Mouse (Mus musculus) CH12.LX (cell line): ENCODE measurements around the gene Btbd9. TPM values are rescaled to one million over a fixed set of nuclear protein-coding genes. Genes with fewer than 3 reads are reported as not detected.

Source experiments
- DNase-seq: peaks from one replicate; pipeline ENCODE4 v3.0.0-alpha.2; 2013; ENCODE audit errors: extremely low read depth
- H3K27ac ChIP-seq: 2 replicates; pipeline ENCODE4 v1.5.1; 2012; ENCODE audit warnings: low read depth, mild to moderate bottlenecking, control low read depth, moderate library complexity; ENCODE audit not compliant: insufficient read depth
- H3K27me3 ChIP-seq: replicated peaks from 2 replicates; pipeline ENCODE3; 2012; ENCODE audit warnings: inconsistent platforms
- H3K36me3 ChIP-seq, 2 experiments: replicated peaks in 1 of 2; 2 replicates each; pipeline versions ENCODE3 to v1.6.1; 2012; ENCODE audit warnings: inconsistent platforms in 1 of 2, low read length in 1 of 2, mild to moderate bottlenecking in 1 of 2, mixed read lengths in 1 of 2, moderate library complexity in 1 of 2; ENCODE audit not compliant: control insufficient read depth in 1 of 2, insufficient read depth in 1 of 2
- H3K4me1 ChIP-seq, 2 experiments: 2 replicates each; pipeline ENCODE4 v1.6.1; 2012; ENCODE audit warnings: inconsistent platforms in 1 of 2, moderate library complexity in 1 of 2; ENCODE audit not compliant: insufficient read depth in 2 of 2, control insufficient read depth in 1 of 2
- H3K4me2 ChIP-seq: 2 replicates; pipeline ENCODE4 v1.6.1; 2012; ENCODE audit warnings: low read depth, mild to moderate bottlenecking, control low read depth; ENCODE audit not compliant: poor library complexity, insufficient read depth, severe bottlenecking
- H3K4me3 ChIP-seq, 3 experiments: fragments of 150-350 bp in 1 of 3; sonication (generic) in 1 of 3; replicated peaks in 1 of 3; 2 replicates each; pipeline versions ENCODE3 to v1.5.1; 2011 to 2012; ENCODE audit warnings: low read depth in 2 of 3, low read length in 2 of 3, mild to moderate bottlenecking in 2 of 3, moderate library complexity in 2 of 3, control low read depth in 1 of 3, improper control_type of control experiment in 1 of 3, inconsistent platforms in 1 of 3, mixed read lengths in 1 of 3; ENCODE audit not compliant: poor library complexity in 1 of 3
- H3K79me2 ChIP-seq: replicated peaks from 2 replicates; pipeline ENCODE4 v1.6.1; 2012; ENCODE audit warnings: mild to moderate bottlenecking, moderate library complexity; ENCODE audit not compliant: control insufficient read depth, poor library complexity, insufficient read depth, severe bottlenecking; ENCODE audit errors: extremely low read depth
- H3K9ac ChIP-seq: 2 replicates; pipeline ENCODE4 v1.6.1; 2012; ENCODE audit warnings: low read depth, mild to moderate bottlenecking, control low read depth, moderate library complexity; ENCODE audit not compliant: insufficient read depth
- H3K9me3 ChIP-seq: replicated peaks from 2 replicates; pipeline ENCODE3; 2012; ENCODE audit warnings: low read length, inconsistent platforms, mixed read lengths
- CHD1 ChIP-seq: IDR thresholded peaks from 2 replicates; pipeline ENCODE4 v1.6.1; 2012; ENCODE audit warnings: low read depth, low read length, improper control_type of control experiment, inconsistent platforms
- CHD2 ChIP-seq: IDR thresholded peaks from 2 replicates; pipeline ENCODE4 v1.6.1; 2011; ENCODE audit warnings: low read length, improper control_type of control experiment
- CTCF ChIP-seq, 2 experiments: IDR thresholded peaks in 1 of 2; conservative IDR thresholded peaks in 1 of 2; 2 replicates each; pipeline ENCODE4 v1.5.1; 2011 to 2012; ENCODE audit warnings: low read depth in 2 of 2, low read length in 2 of 2, improper control_type of control experiment in 1 of 2, inconsistent platforms in 1 of 2, mild to moderate bottlenecking in 1 of 2, moderate library complexity in 1 of 2
- E2F4 ChIP-seq: IDR thresholded peaks from 2 replicates; pipeline ENCODE4 v1.6.1; 2011; ENCODE audit warnings: low read depth, low read length, improper control_type of control experiment; ENCODE audit not compliant: insufficient replicate concordance
- ELF1 ChIP-seq: IDR thresholded peaks from 2 replicates; pipeline ENCODE4 v1.6.1; 2014; ENCODE audit warnings: low read depth, mild to moderate bottlenecking, inconsistent platforms, low read length, improper control_type of control experiment
- GABPA ChIP-seq: IDR thresholded peaks from 2 replicates; pipeline ENCODE4 v1.6.1; 2012; ENCODE audit warnings: low read depth, low read length, improper control_type of control experiment, inconsistent platforms; ENCODE audit not compliant: insufficient replicate concordance
- IRF4 ChIP-seq: IDR thresholded peaks from 2 replicates; pipeline ENCODE4 v1.6.1; 2014; ENCODE audit warnings: low read depth, mild to moderate bottlenecking, inconsistent platforms, low read length, improper control_type of control experiment
- JUN ChIP-seq: IDR thresholded peaks from 2 replicates; pipeline ENCODE4 v1.6.1; 2011; ENCODE audit warnings: low read depth, mild to moderate bottlenecking, low read length, improper control_type of control experiment, moderate library complexity; ENCODE audit not compliant: insufficient read depth
- JUND ChIP-seq: conservative IDR thresholded peaks from 2 replicates; pipeline ENCODE4 v1.6.1; 2011; ENCODE audit warnings: low read depth, low read length, improper control_type of control experiment
- KAT2A ChIP-seq: IDR thresholded peaks from 2 replicates; pipeline ENCODE4 v1.6.1; 2012; ENCODE audit warnings: low read length, improper control_type of control experiment, inconsistent platforms; ENCODE audit not compliant: insufficient replicate concordance
- MAFK ChIP-seq: IDR thresholded peaks from 2 replicates; pipeline ENCODE4 v1.6.1; 2011; ENCODE audit warnings: low read length, improper control_type of control experiment; ENCODE audit not compliant: insufficient replicate concordance
- MAX ChIP-seq: IDR thresholded peaks from 2 replicates; pipeline ENCODE4 v1.6.1; 2011; ENCODE audit warnings: low read length, improper control_type of control experiment
- MAZ ChIP-seq: IDR thresholded peaks from 2 replicates; pipeline ENCODE4 v1.6.1; 2012; ENCODE audit warnings: low read depth, mild to moderate bottlenecking, inconsistent platforms, low read length, improper control_type of control experiment, moderate library complexity
- MEF2A ChIP-seq: IDR thresholded peaks from 2 replicates; pipeline ENCODE4 v1.6.1; 2014; ENCODE audit warnings: low read depth, mild to moderate bottlenecking, inconsistent platforms, low read length, improper control_type of control experiment, borderline replicate concordance
- MYC ChIP-seq: IDR thresholded peaks from 2 replicates; pipeline ENCODE4 v1.6.1; 2011; ENCODE audit warnings: low read depth, mild to moderate bottlenecking, improper control_type of control experiment, low read length
- NRF1 ChIP-seq: IDR thresholded peaks from 2 replicates; pipeline ENCODE4 v1.6.1; 2014; ENCODE audit warnings: low read depth, mild to moderate bottlenecking, inconsistent platforms, low read length, improper control_type of control experiment, moderate library complexity
- POLR2A ChIP-seq: IDR thresholded peaks from 2 replicates; pipeline ENCODE4 v1.6.1; 2011; ENCODE audit warnings: low read depth, mild to moderate bottlenecking, improper control_type of control experiment, low read length
- POLR2AphosphoS2 ChIP-seq: IDR thresholded peaks from 2 replicates; pipeline ENCODE4 v1.6.1; 2011; ENCODE audit warnings: low read depth, low read length, improper control_type of control experiment
- RAD21 ChIP-seq: IDR thresholded peaks from 2 replicates; pipeline ENCODE4 v1.6.1; 2011; ENCODE audit warnings: low read depth, mild to moderate bottlenecking, low read length, improper control_type of control experiment, moderate library complexity
- RCOR1 ChIP-seq: conservative IDR thresholded peaks from 2 replicates; pipeline ENCODE4 v1.6.1; 2012; ENCODE audit warnings: low read depth, mild to moderate bottlenecking, inconsistent platforms, low read length, improper control_type of control experiment
- SMC3 ChIP-seq: IDR thresholded peaks from 2 replicates; pipeline ENCODE4 v1.6.1; 2011; ENCODE audit warnings: low read depth, low read length, improper control_type of control experiment
- TBP ChIP-seq: conservative IDR thresholded peaks from 2 replicates; pipeline ENCODE4 v1.6.1; 2011; ENCODE audit warnings: low read depth, low read length, improper control_type of control experiment
- UBTF ChIP-seq: IDR thresholded peaks from 2 replicates; pipeline ENCODE4 v1.6.1; 2012; ENCODE audit warnings: low read depth, mild to moderate bottlenecking, inconsistent platforms, low read length, improper control_type of control experiment, moderate library complexity
- ZC3H11A ChIP-seq: IDR thresholded peaks from 2 replicates; pipeline ENCODE4 v1.6.1; 2012; ENCODE audit warnings: low read depth, mild to moderate bottlenecking, inconsistent platforms, low read length, improper control_type of control experiment
- ZMIZ1 ChIP-seq: IDR thresholded peaks from 2 replicates; pipeline ENCODE4 v1.6.1; 2012; ENCODE audit warnings: low read depth, mild to moderate bottlenecking, inconsistent platforms, low read length, improper control_type of control experiment
- dilution Hi-C: fragments of 300-500 bp; cut with MboI; formaldehyde crosslinking; loops from 2 replicates; pipeline ENCODE4 v1.14.3; 2020; ENCODE audit warnings: low sequenced_read_pairs; ENCODE audit not compliant: extremely low pct_unique_long_range_greater_than_20kb, extremely low pct_ligation_motif_present
- in situ Hi-C: fragments of 300-500 bp; cut with MboI; formaldehyde crosslinking; loops from 3 replicates; pipeline ENCODE4 v1.14.3; 2019; ENCODE audit warnings: low sequenced_read_pairs, low pct_ligation_motif_present, low pct_unique_long_range_greater_than_20kb, mixed read lengths
- polyA plus RNA-seq: library from polyadenylated mRNA; unstranded; fragments of >175 nt; gene quantifications from 2 replicates; pipeline ENCODE4 v1.2.1, GENCODE M21; 2012; ENCODE audit warnings: low read depth; ENCODE audit not compliant: insufficient read length
- total RNA-seq, 2 experiments: library from RNA; depleted of rRNA; stranded (reverse); fragments of 300-350 nt in 1 of 2; fragments of >200 nt in 1 of 2; gene quantifications; 2 replicates each; pipeline ENCODE4 v1.2.3; 2012 to 2014

The Btbd9 gene
- total and polyA plus RNA-seq, 3 experiments, result 19.3 to 25.4 (median 20.0) TPM

- no peak for DNase-seq
- H3K4me2 ChIP-seq, result no peak overlapping the region
- dilution Hi-C loops, result loop anchor here (25.0 kb wide), 1 partner anchor 440 kb away; the partner anchor contains the start of gene Glp1r
- no peaks in the 10 kb centered on the region for H3K79me2 ChIP-seq
- no peak overlapping the region for H3K27ac ChIP-seq
- in situ Hi-C loops, result loop anchor here (10.0 kb wide), 1 partner anchor 272 kb away; no protein-coding TSS in a partner anchor
- TF ChIP-seq RAD21 (no peak), JUND (no peak), GABPA (no peak), CHD2 (no peak), ZC3H11A (no peak), MEF2A (no peak), POLR2AphosphoS2 (no peak), CHD1 (no peak), MAX (no peak)
- H3K9ac ChIP-seq, result no peak overlapping the region
- H3K4me3 ChIP-seq, result no peak overlapping the region
- H3K9me3 ChIP-seq, result no peaks in the 10 kb centered on the region
- peaks cover 3 to 25% of the 10 kb centered on the region in 2 experiments; a peak in 3 of 4 replicates for H3K4me1 ChIP-seq
- H3K27me3 ChIP-seq, result no peaks in the 10 kb centered on the region
- peaks cover 0 to 14% of the 10 kb centered on the region in 2 experiments for H3K36me3 ChIP-seq
Observed at GRCm38 (mm10) chr17:30472776-30473175, 103.5 kb downstream of the Btbd9 start.

GRCm38 (mm10) chr17:30471512-30471911 lies 104.8 kb downstream of the Btbd9 start:
- Histone ChIP-seq H3K4me3 (no peak overlapping the region), H3K9ac (no peak overlapping the region), H3K36me3 (peaks cover 0 to 14% of the 10 kb centered on the region in 2 experiments), H3K27ac (no peak overlapping the region), H3K4me2 (no peak overlapping the region), H3K79me2 (no peaks in the 10 kb centered on the region), H3K27me3 (no peaks in the 10 kb centered on the region), H3K4me1 (peaks cover 3 to 36% of the 10 kb centered on the region in 2 experiments; a peak in 3 of 4 replicates), H3K9me3 (no peaks in the 10 kb centered on the region)
- in situ Hi-C loops, result loop anchor here (10.0 kb wide), 1 partner anchor 273 kb away; no protein-coding TSS in a partner anchor
- dilution Hi-C loops, result loop anchor here (25.0 kb wide), 1 partner anchor 441 kb away; the partner anchor contains the start of gene Glp1r
- no peak for TF ChIP-seq KAT2A
- TF ChIP-seq ELF1, result no peak
- no peak for TF ChIP-seq SMC3
- no peak for TF ChIP-seq IRF4
- TF ChIP-seq TBP, result no peak
- no peak for TF ChIP-seq E2F4
- TF ChIP-seq ZC3H11A, result no peak
- TF ChIP-seq RCOR1, result no peak
- no peak for TF ChIP-seq POLR2A
- no peak for TF ChIP-seq ZMIZ1
- no peak for TF ChIP-seq MAX
- TF ChIP-seq POLR2AphosphoS2, result no peak
- TF ChIP-seq NRF1, result no peak
- TF ChIP-seq UBTF, result no peak
- TF ChIP-seq CTCF (conservative IDR thresholded peaks at IDR 0.05 in 1 of 2, IDR thresholded peaks at IDR 0.05 in 1 of 2; ENCODE audit: low read depth in 2 of 2, low read length in 2 of 2), result no peak
- no peak for TF ChIP-seq RAD21
- TF ChIP-seq MYC, result no peak
- no peak for TF ChIP-seq MAZ
- TF ChIP-seq MAFK, result no peak
- TF ChIP-seq JUN, result no peak
- DNase-seq, result no peak
